Mouse (Mus musculus): ENCODE measurements around the gene Clic5. TPM values are rescaled to one million over a fixed set of nuclear protein-coding genes. Genes with fewer than 3 reads are reported as not detected.

Gene Clic5
- polyA plus RNA-seq, 1 experiment: not detected

DNA sequence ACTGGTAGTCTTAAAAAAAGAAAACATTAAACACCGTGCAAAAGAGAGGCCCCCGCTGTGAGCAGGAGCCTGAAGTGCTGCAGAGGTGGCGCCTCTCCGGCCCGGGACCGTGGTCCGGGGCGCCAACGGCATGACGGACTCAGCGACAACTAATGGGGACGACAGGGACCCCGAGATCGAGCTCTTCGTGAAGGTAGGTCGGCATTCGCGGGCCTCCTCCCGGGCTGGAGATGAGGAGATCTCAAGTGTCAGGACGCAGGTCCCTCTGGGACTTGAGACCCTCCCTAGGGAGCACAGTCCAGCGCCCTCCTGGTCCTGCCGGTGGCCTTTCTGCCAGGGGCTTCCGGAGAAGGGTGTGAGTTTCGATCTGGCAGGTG lies 373 bp downstream of the Clic5 start:
- Histone ChIP-seq H3K27me3 (ENCODE audit: control insufficient read depth) (peaks cover 27% of the 10 kb centered on the region), H3K4me3 (replicated peaks) (peak overlapping the region; percentile 32), H3K4me1 (ENCODE audit: control insufficient read depth) (no peaks in the 10 kb centered on the region; the same call in 1 of the 2 replicates), H3K36me3 (ENCODE audit: control insufficient read depth) (no peaks in the 10 kb centered on the region), H3K9me3 (ENCODE audit: control insufficient read depth, low read length) (no peaks in the 10 kb centered on the region)
- TF ChIP-seq GATA1 (IDR thresholded peaks at IDR 0.05; ENCODE audit: low read length) (no peak), TAL1 (IDR thresholded peaks at IDR 0.05; ENCODE audit: low read length) (no peak)

DNA sequence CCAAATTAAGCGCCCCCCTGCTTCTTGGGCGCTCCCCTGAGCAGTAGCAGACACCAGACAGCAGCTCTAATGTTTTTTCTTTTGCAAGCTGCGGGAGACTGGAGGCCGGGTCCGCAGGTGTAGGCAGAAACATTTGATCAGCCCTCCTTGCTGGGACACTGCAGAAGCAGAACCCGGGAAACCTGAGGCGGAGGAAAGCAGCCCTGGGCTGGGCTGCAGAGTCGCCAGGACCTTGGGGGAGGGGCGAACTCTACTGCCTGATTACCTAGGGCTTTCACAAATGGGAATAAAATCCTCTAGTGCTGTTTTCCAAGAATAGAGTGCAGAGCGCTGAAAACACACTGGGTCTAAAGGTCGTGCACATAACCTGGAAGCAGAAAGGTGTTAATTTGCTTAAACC lies 1.3 kb downstream of the Clic5 start:
- H3K9me3 ChIP-seq (ENCODE audit: control insufficient read depth, low read length): no peaks in the 10 kb centered on the region
- H3K4me1 ChIP-seq (ENCODE audit: control insufficient read depth): no peaks in the 10 kb centered on the region; the same call in 1 of the 2 replicates
- H3K36me3 ChIP-seq (ENCODE audit: control insufficient read depth): no peaks in the 10 kb centered on the region
- peaks cover 27% of the 10 kb centered on the region for H3K27me3 ChIP-seq (ENCODE audit: control insufficient read depth)
- TF ChIP-seq GATA1 (IDR thresholded peaks at IDR 0.05; ENCODE audit: low read length) (no peak), TAL1 (IDR thresholded peaks at IDR 0.05; ENCODE audit: low read length) (no peak)
- no peak overlapping the region for H3K4me3 ChIP-seq (replicated peaks)

DNA sequence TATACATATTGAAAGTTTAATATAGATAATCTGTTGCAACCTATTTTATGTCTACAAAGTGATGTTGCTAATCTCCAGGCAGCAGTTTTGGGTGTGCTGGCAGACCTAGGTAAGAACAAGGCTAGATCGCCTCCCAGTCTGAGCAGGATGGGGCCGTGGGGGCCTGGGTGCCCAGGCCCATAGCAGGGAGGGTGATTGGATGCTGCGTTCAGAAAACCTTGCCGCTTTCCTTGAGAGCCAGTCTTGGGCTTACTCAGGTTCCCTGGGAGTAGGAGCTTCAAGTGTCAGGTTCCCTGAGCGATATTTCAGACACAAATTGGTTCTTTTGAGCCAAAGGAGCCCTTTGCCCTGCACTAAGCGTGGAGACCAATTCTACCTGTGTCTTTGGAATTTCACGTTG lies 1.9 kb downstream of the Clic5 start:
- H3K4me1 ChIP-seq (ENCODE audit: control insufficient read depth): no peaks in the 10 kb centered on the region; the same call in 1 of the 2 replicates
- no peak overlapping the region for H3K4me3 ChIP-seq (replicated peaks)
- H3K36me3 ChIP-seq (ENCODE audit: control insufficient read depth): no peaks in the 10 kb centered on the region
- H3K9me3 ChIP-seq (ENCODE audit: control insufficient read depth, low read length): no peaks in the 10 kb centered on the region
- TF ChIP-seq TAL1 (IDR thresholded peaks at IDR 0.05; ENCODE audit: low read length) (no peak), GATA1 (IDR thresholded peaks at IDR 0.05; ENCODE audit: low read length) (no peak)
- peaks cover 27% of the 10 kb centered on the region for H3K27me3 ChIP-seq (ENCODE audit: control insufficient read depth)

DNA sequence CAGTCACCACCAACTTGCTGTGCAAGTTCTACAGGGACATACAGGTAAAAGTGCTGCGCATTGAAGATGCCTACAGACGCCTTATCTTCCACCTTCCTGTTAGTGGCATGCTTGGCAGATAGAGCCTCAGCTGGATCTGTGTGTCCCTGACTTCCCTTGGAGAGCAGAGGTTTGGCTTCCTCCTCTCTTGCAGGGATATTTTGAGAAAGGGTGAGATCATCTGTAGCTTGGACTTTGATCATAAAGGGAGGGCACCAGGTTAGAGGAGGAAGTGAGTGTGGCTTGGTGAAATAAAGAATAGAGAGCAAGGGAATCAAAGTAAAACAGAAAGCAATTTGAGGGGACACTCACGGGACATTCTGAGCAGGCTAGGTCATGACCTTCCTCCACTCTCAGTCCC lies 4.6 kb downstream of the Clic5 start:
- no peaks in the 10 kb centered on the region for H3K9me3 ChIP-seq (ENCODE audit: control insufficient read depth, low read length)
- TF ChIP-seq GATA1 (IDR thresholded peaks at IDR 0.05; ENCODE audit: low read length): no peak
- TF ChIP-seq TAL1 (IDR thresholded peaks at IDR 0.05; ENCODE audit: low read length): no peak
- no peaks in the 10 kb centered on the region; the same call in 1 of the 2 replicates for H3K4me1 ChIP-seq (ENCODE audit: control insufficient read depth)
- H3K27me3 ChIP-seq (ENCODE audit: control insufficient read depth): peaks cover 25% of the 10 kb centered on the region
- H3K4me3 ChIP-seq (replicated peaks): no peak overlapping the region
- H3K36me3 ChIP-seq (ENCODE audit: control insufficient read depth): no peaks in the 10 kb centered on the region

DNA sequence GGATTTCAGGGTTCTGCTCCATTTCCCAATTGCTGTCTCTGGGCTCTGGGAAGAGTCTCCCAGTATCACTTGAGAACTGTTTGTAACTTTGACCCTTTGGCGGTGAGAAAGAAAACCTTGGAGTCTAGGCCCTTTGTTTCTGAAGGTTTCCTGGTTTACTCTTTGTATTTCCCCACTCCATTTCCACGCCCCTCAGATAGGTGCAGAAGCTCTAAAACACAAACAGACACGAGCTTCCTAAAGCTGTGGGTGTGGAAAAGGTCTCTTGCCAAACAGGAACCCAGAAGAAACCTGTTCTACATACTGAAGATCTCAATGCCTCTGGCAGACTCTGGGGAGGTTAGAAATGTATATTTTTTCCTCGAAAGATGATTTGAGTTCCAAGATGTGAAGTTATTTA lies 10.8 kb downstream of the Clic5 start:
- no peaks in the 10 kb centered on the region for H3K9me3 ChIP-seq (ENCODE audit: control insufficient read depth, low read length)
- H3K4me1 ChIP-seq (ENCODE audit: control insufficient read depth): no peaks in the 10 kb centered on the region
- no peaks in the 10 kb centered on the region for H3K27me3 ChIP-seq (ENCODE audit: control insufficient read depth)
- H3K36me3 ChIP-seq (ENCODE audit: control insufficient read depth): no peaks in the 10 kb centered on the region
- TF ChIP-seq GATA1 (IDR thresholded peaks at IDR 0.05; ENCODE audit: low read length) (no peak), TAL1 (IDR thresholded peaks at IDR 0.05; ENCODE audit: low read length) (no peak)
- no peak overlapping the region for H3K4me3 ChIP-seq (replicated peaks)

DNA sequence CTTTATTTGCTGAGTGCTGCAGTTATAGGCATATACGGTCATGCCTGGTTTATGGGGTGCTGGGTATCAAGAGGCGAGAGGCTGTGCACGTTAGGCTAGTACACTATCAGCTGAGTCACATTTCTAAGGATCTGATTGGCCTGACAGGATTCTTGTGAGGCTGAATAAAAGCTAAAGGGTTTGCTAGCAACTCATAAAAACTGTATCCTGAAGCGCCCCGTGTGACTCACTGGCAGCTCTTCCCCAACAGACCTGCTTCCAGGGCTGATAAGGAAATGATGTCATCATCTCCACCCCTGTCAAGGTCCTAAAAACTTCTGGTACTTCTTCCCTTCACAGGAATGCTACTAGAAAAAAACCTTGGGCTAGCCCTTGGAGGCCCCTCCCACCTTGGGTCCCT lies 14.6 kb downstream of the Clic5 start:
- H3K4me3 ChIP-seq (replicated peaks): no peak overlapping the region
- no peaks in the 10 kb centered on the region for H3K4me1 ChIP-seq (ENCODE audit: control insufficient read depth)
- no peaks in the 10 kb centered on the region for H3K36me3 ChIP-seq (ENCODE audit: control insufficient read depth)
- H3K9me3 ChIP-seq (ENCODE audit: control insufficient read depth, low read length): no peaks in the 10 kb centered on the region
- TF ChIP-seq GATA1 (IDR thresholded peaks at IDR 0.05; ENCODE audit: low read length): no peak
- no peak for TF ChIP-seq TAL1 (IDR thresholded peaks at IDR 0.05; ENCODE audit: low read length)
- no peaks in the 10 kb centered on the region for H3K27me3 ChIP-seq (ENCODE audit: control insufficient read depth)

DNA sequence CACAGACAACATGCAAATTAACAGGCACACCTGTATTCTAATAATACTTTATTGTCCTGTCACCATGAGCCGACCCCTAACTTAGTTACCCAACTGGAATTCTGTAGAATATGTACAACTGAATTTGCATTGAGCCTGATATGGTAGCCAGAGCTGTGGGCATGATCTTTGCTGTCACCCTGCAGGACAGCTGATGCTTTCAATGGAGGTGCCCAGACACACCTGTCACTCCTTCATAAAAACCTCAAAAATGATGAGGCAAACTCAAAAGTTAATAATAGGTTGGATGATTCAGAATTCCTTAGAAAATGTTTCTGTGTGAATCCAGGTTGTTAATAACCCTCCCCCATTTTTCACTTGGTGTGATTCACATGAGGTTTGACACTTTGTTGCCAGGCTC lies 16.4 kb downstream of the Clic5 start:
- H3K36me3 ChIP-seq (ENCODE audit: control insufficient read depth): no peaks in the 10 kb centered on the region
- TF ChIP-seq TAL1 (IDR thresholded peaks at IDR 0.05; ENCODE audit: low read length) (no peak), GATA1 (IDR thresholded peaks at IDR 0.05; ENCODE audit: low read length) (no peak)
- no peak overlapping the region for H3K4me3 ChIP-seq (replicated peaks)
- H3K27me3 ChIP-seq (ENCODE audit: control insufficient read depth): no peaks in the 10 kb centered on the region
- H3K9me3 ChIP-seq (ENCODE audit: control insufficient read depth, low read length): no peaks in the 10 kb centered on the region
- H3K4me1 ChIP-seq (ENCODE audit: control insufficient read depth): no peaks in the 10 kb centered on the region

DNA sequence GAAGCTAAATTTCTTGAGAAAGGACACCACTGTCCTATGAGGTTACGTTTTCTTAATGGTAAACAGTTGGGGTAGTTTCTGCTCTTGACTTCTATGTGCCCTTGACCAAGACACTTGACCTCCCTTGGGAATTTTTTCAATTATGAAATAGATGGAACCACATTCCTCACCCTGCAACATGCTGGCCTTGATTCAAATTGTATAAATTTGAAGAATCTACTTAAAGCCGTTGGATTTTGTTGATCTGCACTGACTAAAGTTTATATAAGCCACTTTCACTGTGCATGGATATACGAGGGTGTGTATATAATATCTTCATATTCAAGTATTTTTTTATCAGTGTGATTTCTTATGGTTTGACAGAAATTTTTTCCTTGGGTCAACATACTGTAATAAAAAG lies 17.2 kb downstream of the Clic5 start:
- no peaks in the 10 kb centered on the region for H3K27me3 ChIP-seq (ENCODE audit: control insufficient read depth)
- no peak overlapping the region for H3K4me3 ChIP-seq (replicated peaks)
- H3K36me3 ChIP-seq (ENCODE audit: control insufficient read depth): no peaks in the 10 kb centered on the region
- TF ChIP-seq GATA1 (IDR thresholded peaks at IDR 0.05; ENCODE audit: low read length) (no peak), TAL1 (IDR thresholded peaks at IDR 0.05; ENCODE audit: low read length) (no peak)
- no peaks in the 10 kb centered on the region for H3K4me1 ChIP-seq (ENCODE audit: control insufficient read depth)
- H3K9me3 ChIP-seq (ENCODE audit: control insufficient read depth, low read length): no peaks in the 10 kb centered on the region

DNA sequence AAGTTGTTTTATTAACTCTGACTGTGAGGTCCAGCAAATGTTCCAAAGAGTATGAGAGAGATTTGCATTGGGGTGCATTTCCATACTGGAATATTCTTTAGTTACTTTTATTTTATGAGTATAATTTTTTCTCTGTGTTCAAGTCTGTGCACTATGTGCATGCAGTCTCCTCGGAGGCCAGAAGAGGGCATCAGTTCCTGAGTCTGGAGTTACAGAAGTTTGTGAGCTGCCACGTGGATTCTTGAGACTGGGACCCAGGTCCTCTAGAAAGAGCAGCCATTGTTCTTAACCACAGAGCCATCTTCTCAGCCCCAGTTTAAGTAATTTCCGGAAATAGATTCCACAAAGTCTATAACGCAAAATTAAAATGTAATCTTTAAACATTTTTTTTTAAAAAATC lies 20.5 kb downstream of the Clic5 start:
- TF ChIP-seq TAL1 (IDR thresholded peaks at IDR 0.05; ENCODE audit: low read length): no peak
- no peak for TF ChIP-seq GATA1 (IDR thresholded peaks at IDR 0.05; ENCODE audit: low read length)
- H3K4me1 ChIP-seq (ENCODE audit: control insufficient read depth): no peaks in the 10 kb centered on the region

DNA sequence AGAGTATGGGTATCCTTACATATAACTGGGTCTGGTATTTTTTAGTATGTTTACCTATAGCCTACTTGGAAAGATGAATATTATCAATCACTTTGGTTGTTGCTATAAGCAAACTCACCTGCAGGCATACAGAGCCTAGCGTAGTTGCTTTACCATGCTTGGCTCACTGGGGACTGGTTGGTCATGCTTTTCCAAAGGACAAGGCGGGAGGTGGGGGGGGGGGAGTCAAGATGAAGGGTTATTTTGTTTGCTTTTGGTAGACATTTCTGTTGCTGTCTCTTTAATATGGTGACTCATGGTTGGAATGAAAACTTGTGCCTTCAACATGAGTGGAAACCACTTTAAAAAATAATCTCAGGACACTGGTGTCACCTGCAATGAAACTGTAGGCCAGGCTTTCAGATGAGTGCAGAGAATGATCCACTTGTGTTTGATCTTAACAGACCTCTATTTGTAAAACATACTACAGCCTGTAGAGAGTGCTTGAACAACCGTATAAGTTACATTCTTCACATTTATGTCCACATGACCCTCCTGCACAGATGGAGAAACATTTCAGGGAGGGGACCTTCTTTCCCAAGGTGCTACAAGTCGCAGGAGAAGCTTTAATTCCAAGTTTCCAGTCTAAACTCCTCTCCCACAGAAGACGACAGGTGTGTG lies 24.7 kb downstream of the Clic5 start:
- no peaks in the 10 kb centered on the region for H3K9me3 ChIP-seq (ENCODE audit: control insufficient read depth, low read length)
- no peaks in the 10 kb centered on the region for H3K36me3 ChIP-seq (ENCODE audit: control insufficient read depth)
- H3K4me3 ChIP-seq (replicated peaks): no peak overlapping the region
- TF ChIP-seq TAL1 (IDR thresholded peaks at IDR 0.05; ENCODE audit: low read length) (no peak), GATA1 (IDR thresholded peaks at IDR 0.05; ENCODE audit: low read length) (no peak)
- H3K4me1 ChIP-seq (ENCODE audit: control insufficient read depth): no peaks in the 10 kb centered on the region
- no peaks in the 10 kb centered on the region for H3K27me3 ChIP-seq (ENCODE audit: control insufficient read depth)

More for the DNA sequence above, 20.5 kb downstream of the Clic5 start:
- Histone ChIP-seq H3K9me3 (ENCODE audit: control insufficient read depth, low read length) (no peaks in the 10 kb centered on the region), H3K27me3 (ENCODE audit: control insufficient read depth) (no peaks in the 10 kb centered on the region), H3K4me3 (replicated peaks) (no peak overlapping the region), H3K36me3 (ENCODE audit: control insufficient read depth) (no peaks in the 10 kb centered on the region)

Data from erythroblast, embryonic 14.5 days (primary cell).